Mouse (Mus musculus): Measurements from ENCODE around the gene Grid1.

GRCm38 (mm10) chr14:34811490-34811808 lies 8.5 kb upstream of the Grid1 start:
- no peak for TF ChIP-seq CTCF (IDR thresholded peaks at IDR 0.05)
- no peak for TF ChIP-seq EP300 (IDR thresholded peaks at IDR 0.05)

Measured in lung, postnatal 0 days (tissue).